Mouse (Mus musculus) small intestine, adult 2 months (tissue): ENCODE measurements around the gene Pcx.

Source experiments
- CTCF ChIP-seq: fragments of 200-500 bp; IDR thresholded peaks from 2 replicates; pipeline ENCODE4 v1.5.1; 2012; ENCODE audit warnings: low read depth, mild to moderate bottlenecking, control low read depth, inconsistent platforms, low read length, moderate library complexity, mixed read lengths; ENCODE audit not compliant: insufficient replicate concordance, insufficient read length; ENCODE audit errors: extremely low read depth
- POLR2A ChIP-seq: fragments of 200-500 bp; IDR thresholded peaks from 2 replicates; pipeline ENCODE4 v1.6.1; 2012; ENCODE audit warnings: low read depth, mild to moderate bottlenecking, control low read depth, inconsistent platforms, low read length, moderate library complexity

DNA sequence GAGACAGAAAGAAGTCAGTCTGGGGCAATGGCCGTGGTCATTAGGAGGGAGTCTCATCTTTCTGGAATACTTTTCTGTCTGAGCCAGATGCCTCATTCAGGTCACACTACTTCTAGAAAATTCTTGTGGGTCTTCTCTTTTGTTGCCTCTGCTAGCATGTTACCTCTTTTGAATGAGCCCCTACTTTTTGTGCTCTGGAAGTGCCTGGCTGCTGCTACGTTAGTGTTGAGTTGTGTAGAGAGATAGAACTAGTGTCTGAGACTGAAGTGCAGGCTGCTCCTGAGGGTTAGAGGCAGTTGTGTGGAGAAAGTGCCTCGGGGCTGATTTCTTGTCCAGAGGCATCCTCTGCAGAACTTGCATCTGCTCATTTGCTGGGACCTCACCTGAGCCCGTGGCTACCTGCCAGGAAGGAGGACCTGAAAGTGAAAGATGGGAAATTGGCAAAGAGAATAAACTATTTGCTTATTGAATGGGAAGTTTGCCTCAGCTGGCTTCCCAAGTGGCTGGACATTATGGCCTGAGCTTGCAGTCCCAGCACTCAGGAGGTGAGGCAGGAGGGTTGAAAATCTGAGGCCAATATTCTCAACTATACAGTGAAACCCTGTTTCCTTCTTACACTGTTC is 3.1 kb downstream of the Pcx start:
- TF ChIP-seq CTCF (no peak), POLR2A (no peak)
